Mouse (Mus musculus): Measurements from ENCODE around the gene Mlh1. TPM values are rescaled to one million over a fixed set of nuclear protein-coding genes. Genes with fewer than 3 reads are reported as not detected.

Gene Mlh1
- polyA plus RNA-seq, 1 experiment from 2014 or later = 52.7 TPM

DNA sequence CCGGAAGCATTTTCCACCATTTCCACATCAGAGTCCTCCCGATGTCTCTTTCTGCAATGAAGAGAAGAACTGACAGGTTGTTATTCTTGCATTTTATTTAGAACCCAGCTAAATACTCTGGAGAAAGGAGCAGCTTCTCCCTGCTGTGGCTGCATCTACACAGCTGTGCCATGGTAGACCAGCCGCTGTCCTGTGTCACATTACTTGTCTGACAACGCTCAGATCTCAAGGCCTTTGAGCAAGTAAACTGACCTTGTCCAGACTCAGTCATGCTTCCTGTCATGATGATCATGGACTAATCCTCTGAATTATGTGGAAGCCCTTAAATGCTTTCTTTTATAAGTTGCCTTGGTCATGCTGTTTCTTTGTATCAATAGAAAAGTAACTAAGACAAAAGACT is 31.8 kb downstream of the Mlh1 start:
- Histone ChIP-seq H3K27me3 (replicated peaks; ENCODE audit: low read depth, poor library complexity, severe bottlenecking) (no peaks in the 10 kb centered on the region), H3K4me3 (no peak overlapping the region), H3K36me3 (replicated peaks) (peaks cover 90% of the 10 kb centered on the region), H3K27ac (replicated peaks) (no peak overlapping the region), H3K4me1 (no peaks in the 10 kb centered on the region), H3K9me3 (no peaks in the 10 kb centered on the region)
- DNase-seq (ENCODE audit: low spot score) = no peak
- 89% methylated on average over 4 of the region's 4 CpGs for WGBS

DNA sequence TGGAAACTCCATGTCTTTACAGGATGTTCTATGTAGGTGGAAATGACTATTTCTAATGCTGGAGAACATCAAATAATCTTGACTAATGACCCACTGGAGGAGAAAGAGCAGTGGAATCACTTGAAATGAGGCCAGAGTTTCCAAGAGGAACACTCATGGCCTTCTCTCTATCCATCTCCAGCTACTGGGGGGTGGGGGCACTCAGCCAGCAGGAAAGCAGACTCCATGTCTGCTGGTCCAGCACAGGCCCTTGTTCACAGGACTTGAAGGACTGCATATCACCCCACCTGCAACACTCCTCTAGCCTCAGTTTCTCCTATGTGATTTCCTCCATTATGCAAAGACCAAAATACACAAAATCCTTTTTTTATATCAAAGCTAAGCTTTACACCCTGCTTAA is 33.9 kb downstream of the Mlh1 start:
- no peak for DNase-seq (ENCODE audit: low spot score)
- Histone ChIP-seq H3K9me3 (no peaks in the 10 kb centered on the region), H3K27ac (replicated peaks) (no peak overlapping the region), H3K4me1 (no peaks in the 10 kb centered on the region), H3K4me3 (no peak overlapping the region), H3K36me3 (replicated peaks) (peaks cover 97% of the 10 kb centered on the region), H3K27me3 (replicated peaks; ENCODE audit: low read depth, poor library complexity, severe bottlenecking) (no peaks in the 10 kb centered on the region)

DNA sequence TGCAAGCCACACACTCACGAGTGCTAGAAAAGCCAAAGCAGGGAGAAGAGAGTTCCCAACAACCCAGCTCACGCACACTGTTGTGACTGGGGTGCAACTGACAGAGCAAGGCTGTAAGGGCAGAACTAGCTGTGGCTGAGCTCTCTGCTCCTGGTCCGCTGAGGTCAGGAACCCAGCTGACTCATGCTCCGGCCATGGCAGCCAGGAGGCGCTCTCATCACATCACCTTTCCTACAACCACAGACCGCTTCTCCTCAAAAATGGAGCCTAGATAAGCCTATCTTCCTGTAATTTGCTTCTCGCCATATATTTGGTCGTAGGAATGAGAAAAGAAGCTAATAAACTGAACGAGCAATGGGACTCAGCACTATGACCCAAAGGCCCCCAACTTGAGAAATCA is 36.9 kb downstream of the Mlh1 start:
- DNase-seq (ENCODE audit: low spot score) = no peak
- H3K36me3 ChIP-seq (replicated peaks) = peaks cover 93% of the 10 kb centered on the region

GRCm38 (mm10) chr9:111228446-111228845 is 43.1 kb downstream of the Mlh1 start:
- H3K36me3 ChIP-seq (replicated peaks) = peaks cover 91% of the 10 kb centered on the region

More for the DNA sequence above, 36.9 kb downstream of the Mlh1 start:
- H3K9me3 ChIP-seq = no peaks in the 10 kb centered on the region
- 91% methylated on average over 9 of the region's 9 CpGs for WGBS
- H3K27ac ChIP-seq (replicated peaks) = no peak overlapping the region
- no peak overlapping the region for H3K4me3 ChIP-seq
- no peaks in the 10 kb centered on the region for H3K4me1 ChIP-seq
- H3K27me3 ChIP-seq (replicated peaks; ENCODE audit: low read depth, poor library complexity, severe bottlenecking) = no peaks in the 10 kb centered on the region

DNA sequence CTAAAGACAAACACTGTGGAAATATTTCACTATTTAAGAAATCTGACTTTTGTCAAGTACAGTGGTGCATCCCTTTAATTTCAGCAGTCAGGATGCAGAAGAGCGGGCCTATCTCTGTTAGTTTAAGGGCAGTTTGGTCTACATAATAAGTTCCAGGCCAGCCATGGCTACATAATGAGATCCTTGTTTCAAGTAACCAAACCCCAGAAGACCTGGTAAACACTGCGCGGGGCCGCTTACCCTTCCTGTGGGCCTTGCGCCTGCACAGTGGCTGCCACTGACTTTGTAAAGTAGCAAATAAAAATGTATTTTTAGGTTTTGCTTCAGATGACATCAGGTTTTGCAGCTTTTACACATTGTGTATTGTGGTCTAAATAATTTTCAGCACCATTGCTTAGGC is 48.2 kb downstream of the Mlh1 start:
- Histone ChIP-seq H3K4me3 (no peak overlapping the region), H3K9me3 (no peaks in the 10 kb centered on the region), H3K27me3 (replicated peaks; ENCODE audit: low read depth, poor library complexity, severe bottlenecking) (no peaks in the 10 kb centered on the region), H3K36me3 (replicated peaks) (peaks cover 88% of the 10 kb centered on the region), H3K4me1 (peaks cover 10% of the 10 kb centered on the region; the same call in 1 of the 2 replicates), H3K27ac (replicated peaks) (peak overlapping the region; percentile 67; the same call in 1 of the 2 replicates)
- DNase-seq (ENCODE audit: low spot score) = peak; percentile 57
- WGBS = 50% methylated on average over 5 of the region's 5 CpGs

More at GRCm38 (mm10) chr9:111228446-111228845, 43.1 kb downstream of the Mlh1 start:
- Histone ChIP-seq H3K27ac (replicated peaks) (no peak overlapping the region), H3K4me1 (peaks cover 5% of the 10 kb centered on the region; the same call in 1 of the 2 replicates), H3K27me3 (replicated peaks; ENCODE audit: low read depth, poor library complexity, severe bottlenecking) (no peaks in the 10 kb centered on the region), H3K9me3 (no peaks in the 10 kb centered on the region), H3K4me3 (no peak overlapping the region)
- WGBS = 88% methylated on average over 5 of the region's 5 CpGs
- DNase-seq (ENCODE audit: low spot score) = no peak

- Histone ChIP-seq H3K4me3 (no peak overlapping the region), H3K36me3 (replicated peaks) (peaks cover 81% of the 10 kb centered on the region), H3K27ac (replicated peaks) (no peak overlapping the region), H3K9me3 (no peaks in the 10 kb centered on the region), H3K4me1 (peaks cover 10% of the 10 kb centered on the region; the same call in 1 of the 2 replicates), H3K27me3 (replicated peaks; ENCODE audit: low read depth, poor library complexity, severe bottlenecking) (no peaks in the 10 kb centered on the region)
- DNase-seq (ENCODE audit: low spot score) = no peak
- 84% methylated on average over 1 of the region's 1 CpGs for WGBS
These were observed 50.0 kb downstream of the Mlh1 start for GRCm38 (mm10) chr9:111221580-111221979.

DNA sequence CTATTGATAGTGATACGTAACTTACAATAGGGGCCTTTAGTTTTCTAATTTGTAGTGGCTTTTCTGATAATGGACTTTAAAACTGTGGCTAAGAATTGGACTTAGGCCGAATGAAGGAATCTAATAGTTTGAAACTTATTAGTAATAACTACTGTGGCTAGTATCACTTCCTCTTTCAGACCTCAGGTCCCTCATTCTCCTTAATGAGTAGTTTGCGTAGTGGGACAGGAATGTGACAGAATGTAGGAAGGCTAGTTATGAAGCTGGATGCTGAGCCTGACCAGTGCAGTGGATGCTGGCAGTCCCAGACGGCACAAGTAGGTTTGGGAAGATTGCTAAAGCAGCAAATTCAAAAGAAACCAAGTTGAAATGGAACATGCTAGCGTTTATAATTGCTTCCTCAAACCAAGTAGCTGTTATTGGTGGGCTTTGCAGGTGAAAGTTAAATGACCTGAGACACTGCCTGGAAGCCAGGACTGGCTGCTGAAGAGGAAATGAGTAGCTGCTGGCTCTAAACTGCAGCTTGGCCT is 51.0 kb downstream of the Mlh1 start:
- no peak for DNase-seq (ENCODE audit: low spot score)
- Histone ChIP-seq H3K27ac (replicated peaks) (no peak overlapping the region), H3K9me3 (no peaks in the 10 kb centered on the region), H3K4me3 (no peak overlapping the region), H3K4me1 (peaks cover 10% of the 10 kb centered on the region; the same call in 1 of the 2 replicates), H3K36me3 (replicated peaks) (peaks cover 81% of the 10 kb centered on the region), H3K27me3 (replicated peaks; ENCODE audit: low read depth, poor library complexity, severe bottlenecking) (no peaks in the 10 kb centered on the region)
- WGBS = 92% methylated on average over 5 of the region's 5 CpGs

DNA sequence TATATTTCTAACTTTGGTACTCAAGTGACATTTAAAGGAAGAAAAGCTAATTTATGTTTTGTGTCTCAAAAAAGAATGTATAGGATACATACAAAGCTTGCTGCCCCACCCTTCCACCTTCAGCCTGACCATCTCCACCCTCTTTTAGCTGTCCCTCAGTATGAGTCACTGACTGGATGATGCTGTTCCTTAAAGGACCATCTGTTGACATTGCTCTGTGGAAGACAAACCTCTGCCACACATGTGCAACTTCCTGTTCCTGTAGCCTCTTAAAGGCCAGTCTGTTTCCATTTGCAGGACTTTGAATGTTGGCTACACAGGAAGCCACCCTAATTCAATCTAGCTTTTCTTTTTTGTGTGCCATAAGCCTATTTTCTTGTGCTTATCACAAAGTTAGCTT is 55.2 kb downstream of the Mlh1 start:
- no peaks in the 10 kb centered on the region for H3K9me3 ChIP-seq
- peaks cover 60% of the 10 kb centered on the region for H3K36me3 ChIP-seq (replicated peaks)
- DNase-seq (ENCODE audit: low spot score) = no peak
- H3K27ac ChIP-seq (replicated peaks) = no peak overlapping the region
- H3K4me3 ChIP-seq = no peak overlapping the region
- H3K27me3 ChIP-seq (replicated peaks; ENCODE audit: low read depth, poor library complexity, severe bottlenecking) = no peaks in the 10 kb centered on the region
- H3K4me1 ChIP-seq = peaks cover 8% of the 10 kb centered on the region; the same call in 1 of the 2 replicates

DNA sequence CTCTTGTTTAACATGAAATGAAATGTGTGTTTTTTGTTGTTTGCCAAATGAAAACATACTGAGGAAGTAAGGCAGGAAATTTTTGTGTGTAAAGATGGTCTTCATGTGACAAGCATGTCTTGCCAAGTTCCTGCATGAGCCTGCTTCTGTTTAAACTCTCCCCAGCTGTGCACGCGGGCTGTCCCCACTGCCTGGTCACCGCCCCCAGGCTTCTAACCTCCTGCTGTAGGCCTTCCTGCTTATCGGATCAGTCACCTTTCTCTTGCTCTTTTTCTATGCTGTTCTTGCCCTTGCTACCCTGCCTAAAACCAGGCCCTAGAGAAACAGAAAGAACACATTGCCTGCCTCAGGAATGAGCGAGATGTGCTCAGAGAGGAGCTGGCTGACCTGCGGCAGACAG is 58.1 kb downstream of the Mlh1 start:
- Histone ChIP-seq H3K9me3 (no peaks in the 10 kb centered on the region), H3K4me3 (no peak overlapping the region), H3K36me3 (replicated peaks) (peaks cover 42% of the 10 kb centered on the region), H3K27ac (replicated peaks) (no peak overlapping the region), H3K4me1 (peaks cover 8% of the 10 kb centered on the region; the same call in 1 of the 2 replicates), H3K27me3 (replicated peaks; ENCODE audit: low read depth, poor library complexity, severe bottlenecking) (no peaks in the 10 kb centered on the region)
- WGBS = 55% methylated on average over 6 of the region's 6 CpGs
- DNase-seq (ENCODE audit: low spot score) = peak; percentile 42

DNA sequence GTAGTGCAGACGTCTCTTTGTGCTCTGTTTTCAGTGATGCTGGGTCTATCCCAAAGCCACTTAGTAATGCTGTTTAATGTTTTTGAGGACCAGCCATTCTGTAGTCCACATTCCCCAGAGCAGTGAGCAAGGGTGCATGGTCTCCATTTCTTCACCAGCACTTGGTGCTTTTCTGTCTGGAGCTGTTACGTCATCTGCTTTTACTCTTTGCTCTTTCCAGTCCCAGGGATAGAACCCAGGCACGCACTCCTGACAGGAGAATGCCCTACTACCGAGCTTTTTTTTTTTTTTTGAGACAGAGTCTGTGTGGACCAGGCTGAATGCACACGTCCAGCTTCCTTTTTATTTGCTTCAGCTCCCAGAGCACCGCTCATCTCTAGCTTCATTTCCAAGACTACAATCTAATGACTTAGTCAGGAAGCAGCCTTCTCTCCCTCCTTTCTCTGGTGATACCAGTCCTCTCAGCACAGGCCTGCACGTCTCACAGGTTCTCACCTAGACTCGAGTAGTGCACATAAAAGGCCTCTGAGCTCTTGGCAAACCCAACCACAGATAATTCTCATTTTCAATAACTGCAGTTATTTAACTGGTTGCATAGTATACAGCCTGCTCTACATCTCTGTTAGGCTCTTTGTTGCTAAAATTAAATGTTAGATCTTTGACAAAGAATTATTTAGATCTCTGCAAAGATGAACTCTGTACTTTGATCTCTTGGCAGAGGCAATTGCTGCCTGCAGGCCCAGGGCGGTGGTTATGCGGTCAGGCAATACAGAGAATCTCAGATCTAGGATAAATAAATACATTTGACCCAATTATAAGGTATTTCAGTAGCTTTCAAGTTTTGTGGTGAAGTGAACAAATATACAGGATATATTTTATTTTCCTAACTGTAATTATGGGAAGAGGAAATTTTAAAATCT is 60.2 kb downstream of the Mlh1 start:
- Histone ChIP-seq H3K36me3 (replicated peaks) (peaks cover 38% of the 10 kb centered on the region), H3K9me3 (no peaks in the 10 kb centered on the region), H3K4me3 (no peak overlapping the region), H3K4me1 (peaks cover 8% of the 10 kb centered on the region; the same call in 1 of the 2 replicates), H3K27me3 (replicated peaks; ENCODE audit: low read depth, poor library complexity, severe bottlenecking) (no peaks in the 10 kb centered on the region), H3K27ac (replicated peaks) (no peak overlapping the region)
- no peak for DNase-seq (ENCODE audit: low spot score)
- 86% methylated on average over 10 of the region's 10 CpGs for WGBS

DNA sequence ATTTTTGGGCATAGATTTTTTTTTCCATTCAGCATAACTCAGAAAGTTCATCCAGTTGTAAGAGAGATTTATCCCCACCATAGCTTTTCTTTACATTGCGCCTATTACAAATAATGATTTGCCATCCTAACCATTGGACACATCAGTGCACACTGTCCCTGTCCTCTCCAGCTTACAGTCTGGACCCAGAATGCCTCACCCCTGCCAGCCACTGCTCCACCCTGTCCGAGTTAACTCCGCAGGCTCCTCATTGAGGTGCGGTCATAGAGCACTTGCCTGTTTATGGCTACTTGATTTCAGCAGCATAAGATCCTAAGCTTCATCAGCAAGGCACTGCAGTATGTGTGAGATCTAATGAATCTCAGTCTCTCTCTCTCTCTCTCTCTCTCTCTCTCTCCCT is 61.2 kb downstream of the Mlh1 start:
- no peaks in the 10 kb centered on the region for H3K27me3 ChIP-seq (replicated peaks; ENCODE audit: low read depth, poor library complexity, severe bottlenecking)
- WGBS = 93% methylated on average over 4 of the region's 4 CpGs
- H3K9me3 ChIP-seq = no peaks in the 10 kb centered on the region
- H3K4me3 ChIP-seq = no peak overlapping the region
- peaks cover 10% of the 10 kb centered on the region; the same call in 1 of the 2 replicates for H3K4me1 ChIP-seq
- peaks cover 38% of the 10 kb centered on the region for H3K36me3 ChIP-seq (replicated peaks)
- no peak overlapping the region for H3K27ac ChIP-seq (replicated peaks)
- DNase-seq (ENCODE audit: low spot score) = no peak

- DNase-seq (ENCODE audit: low spot score) = no peak
- Histone ChIP-seq H3K4me3 (no peak overlapping the region), H3K9me3 (no peaks in the 10 kb centered on the region), H3K27ac (replicated peaks) (no peak overlapping the region), H3K4me1 (peaks cover 11% of the 10 kb centered on the region; the same call in 1 of the 2 replicates), H3K36me3 (replicated peaks) (peaks cover 28% of the 10 kb centered on the region), H3K27me3 (replicated peaks; ENCODE audit: low read depth, poor library complexity, severe bottlenecking) (no peaks in the 10 kb centered on the region)
- 94% methylated on average over 7 of the region's 7 CpGs for WGBS
These were observed 62.4 kb downstream of the Mlh1 start for GRCm38 (mm10) chr9:111209158-111209699.

Measured in embryonic facial prominence, embryonic 10.5 days (tissue).